Mouse (Mus musculus) heart, postnatal 0 days (tissue): ENCODE data around the gene Tnp1.

Source experiments
- CTCF ChIP-seq: IDR thresholded peaks from 2 replicates; pipeline ENCODE4 v1.5.1; 2016; ENCODE audit warnings: antibody characterized with exemption, control low read depth, low read depth
- EP300 ChIP-seq: IDR thresholded peaks from 2 replicates; pipeline ENCODE4 v1.6.1; 2016; ENCODE audit warnings: antibody characterized with exemption, low read depth

DNA sequence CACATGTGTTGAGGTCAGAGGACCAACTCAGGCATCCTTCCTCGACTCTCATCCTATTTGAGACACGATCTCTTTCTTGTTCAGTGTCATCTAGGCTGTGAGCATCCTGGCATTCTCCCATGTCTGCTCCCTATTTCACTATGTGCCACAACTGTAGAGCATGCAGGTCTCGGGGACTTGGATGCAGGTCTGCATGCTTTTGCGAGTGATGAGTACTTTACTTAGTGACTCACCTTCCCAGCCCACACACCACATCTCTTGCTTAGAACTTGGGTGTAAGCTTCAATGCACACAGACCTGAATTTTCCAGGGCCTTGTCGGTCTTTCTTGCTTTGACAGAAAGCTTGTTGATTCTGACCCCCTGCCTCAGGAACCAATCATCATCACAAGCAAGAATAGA, 16.8 kb upstream of the Tnp1 start:
- no peak for TF ChIP-seq CTCF
- TF ChIP-seq EP300: no peak
